Mouse (Mus musculus): ENCODE data around the gene Satb1.

Satb1 gene

GRCm38 (mm10) chr17:51826461-51826860, 6.6 kb downstream of the Satb1 start:
- CTCF ChIA-PET, result no interaction called here

- CTCF ChIA-PET, result no interaction called here
These were observed 18.8 kb downstream of the Satb1 start for GRCm38 (mm10) chr17:51814301-51814700.

- CTCF ChIA-PET, result no interaction called here
These were observed 19.3 kb downstream of the Satb1 start for GRCm38 (mm10) chr17:51813784-51814120.

GRCm38 (mm10) chr17:51812942-51813783, 19.9 kb downstream of the Satb1 start:
- CTCF ChIA-PET, result interaction anchor here (0.6 to 0.8 kb wide), 2 partner anchors 11 to 15 kb away, joined by 3 to 9 read pairs; no protein-coding TSS in a partner anchor

- CTCF ChIA-PET, result interaction anchor here (0.6 to 0.8 kb wide), 2 partner anchors 12 to 14 kb away, joined by 3 to 9 read pairs; no protein-coding TSS in a partner anchor
These were observed 20.7 kb downstream of the Satb1 start for GRCm38 (mm10) chr17:51812261-51812941.

- CTCF ChIA-PET, result no interaction called here
These were observed 21.2 kb downstream of the Satb1 start for GRCm38 (mm10) chr17:51811911-51812260.

- CTCF ChIA-PET, result interaction anchor here (0.6 kb wide), 1 partner anchor 18 kb away, joined by 12 read pairs; no protein-coding TSS in a partner anchor
These were observed 21.8 kb downstream of the Satb1 start for GRCm38 (mm10) chr17:51811086-51811868.

- CTCF ChIA-PET, result interaction anchor here (0.6 kb wide), 1 partner anchor 27 kb away, joined by 5 read pairs; no protein-coding TSS in a partner anchor
These were observed 25.7 kb downstream of the Satb1 start for GRCm38 (mm10) chr17:51807429-51807828.

- CTCF ChIA-PET, result interaction anchor here (1.3 kb wide), 1 partner anchor 18 kb away, joined by 3 read pairs; no protein-coding TSS in a partner anchor
These were observed 26.7 kb downstream of the Satb1 start for GRCm38 (mm10) chr17:51806124-51806960.

- CTCF ChIA-PET, result interaction anchor here (0.6 kb wide), 1 partner anchor 328 kb away, joined by 3 read pairs; no protein-coding TSS in a partner anchor
These were observed 32.9 kb downstream of the Satb1 start for GRCm38 (mm10) chr17:51800208-51800607.

GRCm38 (mm10) chr17:51796459-51796858, 36.6 kb downstream of the Satb1 start:
- CTCF ChIA-PET, result interaction anchor here (0.7 kb wide), 1 partner anchor 31 kb away, joined by 3 read pairs; no protein-coding TSS in a partner anchor

GRCm38 (mm10) chr17:51791226-51791625, 41.9 kb downstream of the Satb1 start:
- CTCF ChIA-PET, result no interaction called here

GRCm38 (mm10) chr17:51790387-51791060, 42.6 kb downstream of the Satb1 start:
- CTCF ChIA-PET, result no interaction called here

GRCm38 (mm10) chr17:51789777-51790176, 43.3 kb downstream of the Satb1 start:
- CTCF ChIA-PET, result no interaction called here

GRCm38 (mm10) chr17:51789098-51789497, 44.0 kb downstream of the Satb1 start:
- CTCF ChIA-PET, result interaction anchor here (1.2 kb wide), 1 partner anchor 17 kb away, joined by 3 read pairs; no protein-coding TSS in a partner anchor

GRCm38 (mm10) chr17:51787955-51788354, 45.1 kb downstream of the Satb1 start:
- CTCF ChIA-PET, result no interaction called here

GRCm38 (mm10) chr17:51786050-51786449, 47.0 kb downstream of the Satb1 start:
- CTCF ChIA-PET, result interaction anchor here (0.7 kb wide), 1 partner anchor 216 kb away, joined by 6 read pairs; no protein-coding TSS in a partner anchor

- CTCF ChIA-PET, result interaction anchor here (0.6 kb wide), 1 partner anchor 565 kb away, joined by 3 read pairs; no protein-coding TSS in a partner anchor
These were observed 48.2 kb downstream of the Satb1 start for GRCm38 (mm10) chr17:51784935-51785334.

GRCm38 (mm10) chr17:51783591-51784279, 49.4 kb downstream of the Satb1 start:
- CTCF ChIA-PET, result interaction anchor here (0.6 kb wide), 1 partner anchor 569 kb away, joined by 9 read pairs; no protein-coding TSS in a partner anchor

All from spleen, embryonic (tissue).